Mouse (Mus musculus): Measurements from ENCODE around the gene Gtf2b. TPM values are rescaled to one million over a fixed set of nuclear protein-coding genes. Genes with fewer than 3 reads are reported as not detected.

Gene Gtf2b
- polyA plus RNA-seq, 1 experiment from 2014 or later, result 72.0 TPM

DNA sequence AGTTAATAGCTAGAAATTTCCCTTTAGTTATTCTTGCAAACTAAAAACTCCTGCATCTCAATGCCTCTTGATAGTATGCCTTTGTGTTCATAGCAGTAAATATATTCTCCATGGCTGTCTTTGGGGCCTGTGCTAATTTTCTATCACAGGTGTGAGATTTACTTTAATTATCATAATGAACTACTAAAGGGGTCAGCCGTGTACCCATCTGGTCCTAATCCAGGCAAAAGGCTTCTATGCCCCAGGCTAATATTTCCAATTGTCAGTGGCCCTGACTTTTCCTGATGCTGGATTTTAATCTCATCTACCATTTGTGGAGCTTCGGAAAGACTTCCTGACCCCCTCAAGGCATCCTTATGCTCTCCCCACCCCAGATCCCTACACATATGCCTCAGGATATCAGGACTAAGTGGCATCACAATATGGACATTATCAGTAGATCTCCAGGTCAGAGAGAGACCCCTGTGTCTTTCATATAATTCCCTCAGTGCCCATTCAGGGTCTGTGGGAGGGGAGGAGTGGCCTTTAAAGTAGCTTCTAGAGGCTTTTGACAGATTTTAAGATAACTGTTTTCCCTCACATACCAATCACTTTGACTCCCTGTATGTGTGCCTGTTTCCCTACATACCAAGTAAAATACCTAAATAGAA, 21.7 kb downstream of the Gtf2b start:
- no peaks in the 10 kb centered on the region for H3K9me3 ChIP-seq (ENCODE audit: control insufficient read depth, low read length)
- peaks cover 7% of the 10 kb centered on the region for H3K36me3 ChIP-seq (ENCODE audit: control insufficient read depth, insufficient read depth, low read length)
- no peaks in the 10 kb centered on the region for H3K4me1 ChIP-seq (ENCODE audit: control insufficient read depth, insufficient read depth, low read length)
- H3K4me3 ChIP-seq (ENCODE audit: low read length), result no peak overlapping the region
- ATAC-seq, result no peak
- H3K27me3 ChIP-seq (replicated peaks; ENCODE audit: control insufficient read depth, insufficient read depth, low read length), result no peaks in the 10 kb centered on the region
- 79% methylated on average over 2 of the region's 2 CpGs for WGBS
- no peak overlapping the region for H3K27ac ChIP-seq (ENCODE audit: low read length)
- no peak overlapping the region for H3K4me2 ChIP-seq (ENCODE audit: low read depth, low read length)
- H3K9ac ChIP-seq (ENCODE audit: low read depth, low read length), result no peak overlapping the region

DNA sequence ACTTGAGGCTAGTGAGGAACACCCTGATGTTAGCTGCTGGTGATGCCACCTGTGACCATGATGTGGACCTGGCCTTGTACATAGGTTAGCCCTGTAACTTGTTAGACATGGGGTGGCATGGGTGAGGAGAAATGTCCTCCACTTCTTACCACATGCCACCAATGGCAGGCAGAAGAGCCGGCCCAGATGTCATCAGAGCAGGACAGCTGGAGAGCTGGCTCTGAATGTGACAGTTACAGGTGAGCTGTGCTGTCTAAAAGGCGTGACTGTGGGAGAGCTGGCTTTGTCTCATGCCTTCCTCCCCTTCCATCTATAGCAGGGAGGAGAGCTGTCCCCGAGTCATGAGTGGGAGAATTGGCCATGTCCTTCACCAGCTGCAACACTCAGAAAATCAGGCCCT, 30.7 kb downstream of the Gtf2b start:
- H3K9me3 ChIP-seq (ENCODE audit: control insufficient read depth, low read length), result no peaks in the 10 kb centered on the region
- 91% methylated on average over 3 of the region's 3 CpGs for WGBS
- H3K9ac ChIP-seq (ENCODE audit: low read depth, low read length), result no peak overlapping the region
- peaks cover 7% of the 10 kb centered on the region; the same call in 1 of the 2 replicates for H3K36me3 ChIP-seq (ENCODE audit: control insufficient read depth, insufficient read depth, low read length)
- H3K27me3 ChIP-seq (replicated peaks; ENCODE audit: control insufficient read depth, insufficient read depth, low read length), result no peaks in the 10 kb centered on the region
- no peaks in the 10 kb centered on the region for H3K4me1 ChIP-seq (ENCODE audit: control insufficient read depth, insufficient read depth, low read length)
- no peak for ATAC-seq
- no peak overlapping the region for H3K27ac ChIP-seq (ENCODE audit: low read length)
- H3K4me3 ChIP-seq (ENCODE audit: low read length), result no peak overlapping the region
- no peak overlapping the region for H3K4me2 ChIP-seq (ENCODE audit: low read depth, low read length)

DNA sequence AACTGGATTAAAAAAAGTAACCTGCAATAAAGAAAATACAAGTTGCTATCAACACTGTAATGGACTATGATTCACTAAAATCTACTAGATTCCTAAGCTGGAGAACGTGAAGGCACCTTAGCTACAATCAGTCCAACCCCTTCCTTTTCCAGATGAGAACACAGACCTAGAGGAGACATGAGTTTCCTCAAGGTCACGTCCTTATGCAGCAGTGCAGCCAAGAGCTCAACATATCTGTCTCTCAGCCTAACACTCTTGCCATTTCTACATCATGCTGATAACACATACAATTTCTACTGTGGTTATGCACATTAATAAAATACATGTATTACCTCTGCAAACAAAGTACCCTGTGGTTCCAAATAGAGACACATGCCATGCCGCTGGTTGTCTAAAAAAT, 46.7 kb downstream of the Gtf2b start:
- no peaks in the 10 kb centered on the region; the same call in 1 of the 2 replicates for H3K36me3 ChIP-seq (ENCODE audit: control insufficient read depth, insufficient read depth, low read length)
- 78% methylated on average over 3 of the region's 3 CpGs for WGBS

DNA sequence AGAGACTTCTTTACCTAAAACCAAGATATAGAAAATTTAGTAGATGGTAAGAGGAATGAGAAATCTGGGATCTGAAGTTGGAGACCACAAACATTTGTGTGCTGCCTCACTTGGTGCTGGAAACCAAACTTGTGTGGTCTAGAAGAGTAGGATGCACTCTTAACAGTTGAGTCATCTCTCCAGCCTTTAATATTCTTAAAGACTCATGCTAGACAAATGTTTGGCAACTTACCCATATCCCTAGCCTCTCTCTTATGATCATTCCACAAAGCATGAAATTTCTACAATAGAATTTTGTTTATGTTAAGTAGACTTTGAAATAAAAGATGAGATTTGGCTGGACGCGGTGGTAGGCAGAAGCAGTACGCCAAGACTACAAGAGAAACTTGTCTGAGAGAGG, 52.7 kb downstream of the Gtf2b start:
- no peak overlapping the region for H3K27ac ChIP-seq (ENCODE audit: low read length)
- no peaks in the 10 kb centered on the region for H3K36me3 ChIP-seq (ENCODE audit: control insufficient read depth, insufficient read depth, low read length)
- H3K4me2 ChIP-seq (ENCODE audit: low read depth, low read length), result no peak overlapping the region
- WGBS, result 92% methylated on average over 3 of the region's 3 CpGs
- H3K9ac ChIP-seq (ENCODE audit: low read depth, low read length), result no peak overlapping the region
- ATAC-seq, result no peak
- no peaks in the 10 kb centered on the region for H3K27me3 ChIP-seq (replicated peaks; ENCODE audit: control insufficient read depth, insufficient read depth, low read length)
- H3K4me3 ChIP-seq (ENCODE audit: low read length), result no peak overlapping the region
- no peaks in the 10 kb centered on the region for H3K4me1 ChIP-seq (ENCODE audit: control insufficient read depth, insufficient read depth, low read length)
- H3K9me3 ChIP-seq (ENCODE audit: control insufficient read depth, low read length), result no peaks in the 10 kb centered on the region

More for the DNA sequence above, 46.7 kb downstream of the Gtf2b start:
- ATAC-seq, result no peak
- H3K9ac ChIP-seq (ENCODE audit: low read depth, low read length), result no peak overlapping the region
- no peak overlapping the region for H3K4me2 ChIP-seq (ENCODE audit: low read depth, low read length)
- H3K4me3 ChIP-seq (ENCODE audit: low read length), result no peak overlapping the region
- no peaks in the 10 kb centered on the region for H3K4me1 ChIP-seq (ENCODE audit: control insufficient read depth, insufficient read depth, low read length)
- H3K27me3 ChIP-seq (replicated peaks; ENCODE audit: control insufficient read depth, insufficient read depth, low read length), result no peaks in the 10 kb centered on the region
- no peak overlapping the region for H3K27ac ChIP-seq (ENCODE audit: low read length)
- H3K9me3 ChIP-seq (ENCODE audit: control insufficient read depth, low read length), result no peaks in the 10 kb centered on the region

DNA sequence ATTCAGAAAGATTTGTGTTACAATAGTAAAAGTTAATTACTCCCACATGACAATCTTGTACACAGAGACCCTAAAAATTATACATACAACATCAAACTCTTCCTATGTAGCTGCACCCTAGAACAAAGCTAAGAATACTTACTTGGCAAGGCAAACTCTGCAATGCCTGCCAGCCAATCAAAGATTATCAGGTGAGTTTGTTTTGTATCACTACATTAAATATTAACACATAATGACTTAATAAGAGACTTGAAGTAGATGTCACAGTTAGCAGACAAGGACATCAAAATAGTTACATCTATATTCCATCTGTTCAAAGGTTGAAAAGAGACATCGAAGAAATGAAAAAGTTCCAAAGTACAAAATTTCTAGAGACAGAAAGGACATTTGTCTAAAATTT, 58.8 kb downstream of the Gtf2b start:
- Histone ChIP-seq H3K9ac (ENCODE audit: low read depth, low read length) (no peak overlapping the region), H3K4me2 (ENCODE audit: low read depth, low read length) (no peak overlapping the region), H3K36me3 (ENCODE audit: control insufficient read depth, insufficient read depth, low read length) (no peaks in the 10 kb centered on the region), H3K27me3 (replicated peaks; ENCODE audit: control insufficient read depth, insufficient read depth, low read length) (no peaks in the 10 kb centered on the region), H3K4me3 (ENCODE audit: low read length) (no peak overlapping the region), H3K4me1 (ENCODE audit: control insufficient read depth, insufficient read depth, low read length) (no peaks in the 10 kb centered on the region), H3K27ac (ENCODE audit: low read length) (no peak overlapping the region), H3K9me3 (ENCODE audit: control insufficient read depth, low read length) (no peaks in the 10 kb centered on the region)
- no peak for ATAC-seq
- WGBS, result 67% methylated on average over 1 of the region's 1 CpGs

DNA sequence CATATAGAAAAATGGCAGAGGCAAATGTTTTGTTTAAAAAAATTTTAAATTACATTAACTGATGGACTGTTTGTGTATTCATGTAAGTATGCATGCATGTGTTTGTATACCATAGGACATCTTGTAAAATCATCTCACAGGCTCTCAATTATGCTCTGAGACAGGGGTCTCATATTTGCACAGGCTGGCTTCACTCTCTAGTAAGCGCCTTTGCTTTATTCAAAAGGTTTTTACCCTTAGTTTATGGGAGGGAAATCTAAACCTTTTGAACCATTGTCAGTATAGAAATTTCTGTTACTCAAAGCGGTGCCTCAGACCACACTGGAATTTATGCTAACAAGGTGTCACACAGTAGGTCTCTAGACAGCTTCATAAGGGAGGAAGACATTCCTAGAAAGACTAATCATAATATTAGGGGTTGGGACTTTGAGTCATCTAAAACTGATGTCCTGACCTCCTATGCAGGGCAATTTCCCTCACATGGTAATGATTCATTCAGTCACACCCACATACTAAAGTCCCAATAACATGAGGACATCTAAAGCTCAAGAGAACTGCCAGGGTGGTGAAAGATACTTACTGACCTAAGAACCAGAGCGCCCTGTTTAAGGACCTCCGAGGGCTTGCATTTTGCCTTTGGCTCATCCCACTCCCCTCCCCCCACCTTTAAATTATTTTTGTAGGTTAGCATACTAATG, 61.8 kb downstream of the Gtf2b start:
- Histone ChIP-seq H3K4me1 (ENCODE audit: control insufficient read depth, insufficient read depth, low read length) (no peaks in the 10 kb centered on the region), H3K27me3 (replicated peaks; ENCODE audit: control insufficient read depth, insufficient read depth, low read length) (no peaks in the 10 kb centered on the region), H3K9ac (ENCODE audit: low read depth, low read length) (no peak overlapping the region), H3K9me3 (ENCODE audit: control insufficient read depth, low read length) (no peaks in the 10 kb centered on the region), H3K4me3 (ENCODE audit: low read length) (no peak overlapping the region), H3K27ac (ENCODE audit: low read length) (no peak overlapping the region), H3K36me3 (ENCODE audit: control insufficient read depth, insufficient read depth, low read length) (no peaks in the 10 kb centered on the region), H3K4me2 (ENCODE audit: low read depth, low read length) (no peak overlapping the region)
- peak; percentile 82 for ATAC-seq
- WGBS, result 92% methylated on average over 4 of the region's 4 CpGs

DNA sequence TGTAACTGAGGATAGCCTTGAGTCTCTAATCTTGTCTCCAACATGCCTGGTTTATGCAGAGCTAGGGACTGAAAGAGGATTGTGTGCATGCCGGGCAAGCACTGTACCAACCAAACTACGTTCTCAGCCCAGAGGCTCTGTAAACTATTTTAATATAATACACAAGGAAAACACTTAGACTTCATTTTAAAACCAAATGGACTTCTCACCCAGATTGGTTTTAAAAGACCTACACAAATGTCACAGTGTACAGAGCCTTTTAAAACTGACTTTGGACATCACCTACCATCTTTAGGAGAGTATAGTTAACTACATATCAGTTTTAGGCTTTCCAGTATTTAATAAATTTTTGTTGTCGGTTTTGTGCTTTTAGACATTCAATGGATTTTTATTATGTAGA, 68.1 kb downstream of the Gtf2b start:
- H3K9me3 ChIP-seq (ENCODE audit: control insufficient read depth, low read length), result no peaks in the 10 kb centered on the region
- H3K9ac ChIP-seq (ENCODE audit: low read depth, low read length), result no peak overlapping the region
- H3K4me3 ChIP-seq (ENCODE audit: low read length), result no peak overlapping the region
- H3K36me3 ChIP-seq (ENCODE audit: control insufficient read depth, insufficient read depth, low read length), result no peaks in the 10 kb centered on the region
- H3K27ac ChIP-seq (ENCODE audit: low read length), result no peak overlapping the region
- whole genome bisulfite sequencing, result 90% methylated on average over 3 of the region's 3 CpGs
- H3K27me3 ChIP-seq (replicated peaks; ENCODE audit: control insufficient read depth, insufficient read depth, low read length), result no peaks in the 10 kb centered on the region
- ATAC-seq, result no peak
- no peaks in the 10 kb centered on the region for H3K4me1 ChIP-seq (ENCODE audit: control insufficient read depth, insufficient read depth, low read length)
- H3K4me2 ChIP-seq (ENCODE audit: low read depth, low read length), result no peak overlapping the region

Other genes starting within 250 kb of the Gtf2b start
- gene Gbp7, start 234.7 kb upstream of the Gtf2b start, polyA plus RNA-seq (2015; fragmentation: Nextera tagmentation; extraction: Ambion mirVana), result 6.8 and 7.2 TPM in 2 replicates
- gene Gbp3, start 205.0 kb upstream of the Gtf2b start, polyA plus RNA-seq (2015; fragmentation: Nextera tagmentation; extraction: Ambion mirVana), result 2.7 and 2.8 TPM in 2 replicates
- 0.61 and 1.0 TPM in 2 replicates for gene Gbp2b, start 170.2 kb upstream of the Gtf2b start, polyA plus RNA-seq (2015; fragmentation: Nextera tagmentation; extraction: Ambion mirVana)
- 3.7 and 4.0 TPM in 2 replicates for gene Gbp2, start 144.4 kb upstream of the Gtf2b start, polyA plus RNA-seq (2015; fragmentation: Nextera tagmentation; extraction: Ambion mirVana)
- gene Kyat3, start 64.0 kb upstream of the Gtf2b start, polyA plus RNA-seq (2015; fragmentation: Nextera tagmentation; extraction: Ambion mirVana), result 16.6 and 17.8 TPM in 2 replicates
- 29.9 and 30.8 TPM in 2 replicates for gene Pkn2, start 117.0 kb downstream of the Gtf2b start, polyA plus RNA-seq (2015; fragmentation: Nextera tagmentation; extraction: Ambion mirVana)